Mouse (Mus musculus) frontal cortex, adult 2 months (tissue): ENCODE results near the gene C5ar2. TPM values are rescaled to one million over a fixed set of nuclear protein-coding genes. Genes with fewer than 3 reads are reported as not detected.
"Not testable (repeated sequence)": the region's sequence is repeated elsewhere in the genome, so short reads cannot be mapped to it uniquely, and the experiment has no call there.

ENCODE experiments used
- DNase-seq, 2 experiments: peaks; one replicate each; pipeline ENCODE4 v3.0.0; 2022; ENCODE audit warnings: low spot score in 1 of 2; ENCODE audit errors: extremely low spot score in 1 of 2
- polyA plus RNA-seq: library from polyadenylated mRNA; depleted of rRNA; stranded (reverse); fragments of >200 nt; gene quantifications from 2 replicates; pipeline ENCODE4 v1.2.3, GENCODE M21; 2012

The C5ar2 gene
- polyA plus RNA-seq, 1 experiment = 0.56 TPM

- DNase-seq = no peak
These were observed 15.2 kb upstream of the C5ar2 start, which contains the start of gene C5ar1 for GRCm38 (mm10) chr7:16259110-16259590. C5ar1 (minus strand) TSS chr7:16259540.

- no peak for DNase-seq
These were observed 13.9 kb upstream of the C5ar2 start for GRCm38 (mm10) chr7:16257830-16258229.

GRCm38 (mm10) chr7:16255963-16256362, 12.0 kb upstream of the C5ar2 start:
- not testable (repeated sequence) for DNase-seq

GRCm38 (mm10) chr7:16254195-16254594, 10.2 kb upstream of the C5ar2 start:
- no peak for DNase-seq

GRCm38 (mm10) chr7:16250687-16251086, 6.7 kb upstream of the C5ar2 start:
- no peak for DNase-seq

- no peak for DNase-seq
These were observed 2.0 kb upstream of the C5ar2 start for GRCm38 (mm10) chr7:16245958-16246357.

- DNase-seq = no peak
These were observed 1.8 kb downstream of the C5ar2 start for GRCm38 (mm10) chr7:16242198-16242597.

GRCm38 (mm10) chr7:16241787-16242186, 2.2 kb downstream of the C5ar2 start:
- DNase-seq = no peak

GRCm38 (mm10) chr7:16240978-16241303, 3.0 kb downstream of the C5ar2 start:
- no peak for DNase-seq

GRCm38 (mm10) chr7:16240281-16240977, 3.5 kb downstream of the C5ar2 start:
- DNase-seq = no peak

GRCm38 (mm10) chr7:16239554-16239997, 4.4 kb downstream of the C5ar2 start:
- no peak for DNase-seq

- no peak for DNase-seq
These were observed 14.1 kb downstream of the C5ar2 start for GRCm38 (mm10) chr7:16229869-16230268.

GRCm38 (mm10) chr7:16221582-16222272, 22.2 kb downstream of the C5ar2 start, which contains the start of gene Dhx34:
Dhx34 (minus strand) TSS chr7:16222037.
- peak; percentile 88 to 97 for DNase-seq

- DNase-seq = no peak
These were observed 30.0 kb downstream of the C5ar2 start for GRCm38 (mm10) chr7:16213986-16214385.

- DNase-seq = no peak
These were observed 30.8 kb downstream of the C5ar2 start for GRCm38 (mm10) chr7:16213196-16213595.

GRCm38 (mm10) chr7:16210862-16211365, 33.0 kb downstream of the C5ar2 start:
- no peak for DNase-seq

- no peak for DNase-seq
These were observed 34.9 kb downstream of the C5ar2 start for GRCm38 (mm10) chr7:16208781-16209665.

GRCm38 (mm10) chr7:16207496-16207895, 36.5 kb downstream of the C5ar2 start:
- DNase-seq = peak; percentile 60 to 71

- DNase-seq = peak in 1 of 2 experiments; percentile 6
These were observed 36.9 kb downstream of the C5ar2 start for GRCm38 (mm10) chr7:16207076-16207475.

- no peak for DNase-seq
These were observed 39.2 kb downstream of the C5ar2 start for GRCm38 (mm10) chr7:16204791-16205190.

- DNase-seq = no peak
These were observed 40.5 kb downstream of the C5ar2 start for GRCm38 (mm10) chr7:16203505-16203903.
